Mouse (Mus musculus) midbrain, embryonic 13.5 days (tissue): ENCODE measurements around the gene Sepsecs. TPM values are rescaled to one million over a fixed set of nuclear protein-coding genes. Genes with fewer than 3 reads are reported as not detected.

Experiments
- ATAC-seq: fragments of 200-750 bp; cut with Nextera tagmentation; 2 replicates; pipeline ENCODE4 v1.8.0; 2017; ENCODE audit warnings: mild to moderate bottlenecking, moderate TSS enrichment, moderate library complexity
- H3K27ac ChIP-seq: fragments of 300-500 bp; sonication (generic); 2 replicates; pipeline ENCODE4 v1.5.1; 2015; ENCODE audit warnings: inconsistent platforms, mild to moderate bottlenecking, moderate library complexity
- H3K27me3 ChIP-seq: fragments of 300-500 bp; sonication (generic); 2 replicates; pipeline ENCODE4 v1.6.1; 2015; ENCODE audit warnings: mild to moderate bottlenecking, inconsistent platforms
- H3K36me3 ChIP-seq: fragments of 300-500 bp; sonication (generic); 2 replicates; pipeline ENCODE4 v1.6.1; 2015; ENCODE audit warnings: mild to moderate bottlenecking, inconsistent platforms
- H3K4me1 ChIP-seq: fragments of 300-500 bp; sonication (generic); replicated peaks from 2 replicates; pipeline ENCODE4 v1.6.1; 2015; ENCODE audit warnings: inconsistent platforms
- H3K4me2 ChIP-seq: fragments of 300-500 bp; sonication (generic); replicated peaks from 2 replicates; pipeline ENCODE4 v1.6.1; 2015; ENCODE audit warnings: moderate library complexity, mild to moderate bottlenecking, inconsistent platforms
- H3K4me3 ChIP-seq: fragments of 300-500 bp; sonication (generic); replicated peaks from 2 replicates; pipeline ENCODE4 v1.5.1; 2015; ENCODE audit warnings: mild to moderate bottlenecking, inconsistent platforms
- H3K9ac ChIP-seq: fragments of 300-500 bp; sonication (generic); replicated peaks from 2 replicates; pipeline ENCODE4 v1.6.1; 2015; ENCODE audit warnings: mild to moderate bottlenecking, inconsistent platforms
- H3K9me3 ChIP-seq: fragments of 300-500 bp; sonication (generic); 2 replicates; pipeline ENCODE4 v1.6.1; 2016; ENCODE audit warnings: mild to moderate bottlenecking, inconsistent platforms
- WGBS: fragments of 180-500 bp; shearing (Covaris S2); methylation state at CpG from one replicate; pipeline ENCODE4 v1.1.7; 2015; 5-methylcytosine and 5-hydroxymethylcytosine counted together
- polyA plus RNA-seq: library from polyadenylated mRNA; unstranded; fragments of >200 nt; fragmentation: Nextera tagmentation; extraction: Ambion mirVana; gene quantifications from 2 replicates; pipeline ENCODE4 v1.2.1, GENCODE M21; 2015

Sepsecs gene
- polyA plus RNA-seq, 1 experiment from 2014 or later = 8.3 TPM

DNA sequence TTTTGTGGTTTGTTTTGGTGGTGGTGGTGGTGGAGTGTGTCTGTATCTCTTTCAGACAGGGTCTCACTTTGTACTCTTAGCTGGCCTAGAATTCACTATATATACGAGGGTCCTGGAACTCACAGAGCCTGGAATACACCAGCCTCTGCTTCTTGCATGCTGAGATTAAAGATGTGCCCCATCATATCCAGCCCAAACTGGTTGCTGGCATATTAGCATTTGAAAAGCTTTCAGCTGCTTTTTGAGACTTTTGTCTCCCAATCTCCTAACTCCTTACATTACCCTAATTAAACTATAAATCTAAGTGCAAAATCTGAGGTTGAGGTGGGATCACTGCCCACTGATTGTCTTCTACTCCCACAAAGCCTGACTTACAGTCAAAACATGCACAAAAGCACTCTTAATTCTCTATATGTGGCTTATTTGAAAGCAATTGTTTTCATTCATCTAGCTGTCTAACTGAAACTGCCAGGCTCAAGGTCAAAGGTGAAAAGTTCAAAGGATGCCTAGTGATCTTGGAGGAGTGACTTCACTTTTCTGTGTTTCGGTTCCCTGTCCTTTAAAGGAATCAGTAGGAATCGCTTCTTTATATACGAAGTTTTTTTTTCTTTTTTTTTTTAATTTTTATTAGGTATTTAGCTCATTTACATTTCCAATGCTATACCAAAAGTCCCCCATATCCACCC, 5.0 kb upstream of the Sepsecs start:
- H3K4me1 ChIP-seq = peaks cover 7% of the 10 kb centered on the region; the same call in 1 of the 2 replicates
- WGBS = 34% methylated on average over 4 of the region's 4 CpGs
- no peak overlapping the region for H3K9ac ChIP-seq
- H3K27ac ChIP-seq = no peak overlapping the region
- H3K4me2 ChIP-seq = no peak overlapping the region
- H3K9me3 ChIP-seq = no peaks in the 10 kb centered on the region
- ATAC-seq = no peak
- H3K4me3 ChIP-seq = no peak overlapping the region
- no peaks in the 10 kb centered on the region for H3K27me3 ChIP-seq
- H3K36me3 ChIP-seq = no peaks in the 10 kb centered on the region

DNA sequence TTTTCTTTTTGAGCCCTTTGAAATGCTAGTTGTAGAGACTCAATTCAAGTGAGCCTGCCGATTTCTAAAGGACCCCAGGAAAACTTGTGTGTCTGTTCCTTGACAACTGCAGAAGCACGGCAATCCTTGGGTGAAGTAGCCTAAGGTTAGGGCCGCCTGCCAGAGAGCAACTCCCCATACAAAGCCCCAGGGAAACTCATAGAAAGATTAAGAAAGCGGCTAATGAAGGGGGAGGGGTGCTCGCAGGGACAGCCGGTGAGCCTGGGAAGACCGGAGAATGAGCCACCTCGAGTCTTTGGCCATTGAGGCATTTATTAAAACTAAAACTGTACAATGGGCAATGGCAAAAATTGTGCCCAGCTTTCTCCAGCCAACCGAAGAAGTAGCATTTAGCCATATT, 3.8 kb upstream of the Sepsecs start:
- Histone ChIP-seq H3K9me3 (no peaks in the 10 kb centered on the region), H3K27ac (no peak overlapping the region), H3K27me3 (no peaks in the 10 kb centered on the region), H3K4me2 (no peak overlapping the region), H3K4me1 (peaks cover 15% of the 10 kb centered on the region), H3K4me3 (no peak overlapping the region), H3K36me3 (no peaks in the 10 kb centered on the region), H3K9ac (no peak overlapping the region)
- 19% methylated on average over 9 of the region's 9 CpGs for WGBS
- ATAC-seq = no peak

DNA sequence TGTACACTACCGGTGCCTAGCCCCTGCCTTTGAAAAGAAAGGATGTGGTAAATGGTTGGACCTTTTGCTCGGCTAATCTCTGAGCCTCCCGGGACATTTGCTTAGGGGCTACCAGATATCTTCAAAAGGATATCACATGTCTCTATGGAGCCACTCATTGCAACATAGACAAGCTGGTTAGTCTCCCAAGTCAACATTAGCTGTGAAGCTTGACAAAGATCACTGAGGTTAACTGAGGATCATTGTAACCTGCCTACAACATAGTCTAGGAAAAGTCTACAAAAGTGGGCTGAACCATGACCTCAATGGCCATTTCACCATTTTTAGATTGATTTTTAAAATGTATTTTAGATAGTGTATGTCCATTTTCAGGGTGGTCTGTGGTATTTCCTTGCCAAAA, 1.2 kb upstream of the Sepsecs start:
- no peak for ATAC-seq
- WGBS = 64% methylated on average over 3 of the region's 3 CpGs
- H3K27me3 ChIP-seq = no peaks in the 10 kb centered on the region
- H3K9ac ChIP-seq = no peak overlapping the region
- no peak overlapping the region for H3K4me3 ChIP-seq
- H3K27ac ChIP-seq = no peak overlapping the region
- H3K4me2 ChIP-seq = no peak overlapping the region
- no peaks in the 10 kb centered on the region for H3K36me3 ChIP-seq
- peaks cover 15% of the 10 kb centered on the region for H3K4me1 ChIP-seq
- no peaks in the 10 kb centered on the region for H3K9me3 ChIP-seq

DNA sequence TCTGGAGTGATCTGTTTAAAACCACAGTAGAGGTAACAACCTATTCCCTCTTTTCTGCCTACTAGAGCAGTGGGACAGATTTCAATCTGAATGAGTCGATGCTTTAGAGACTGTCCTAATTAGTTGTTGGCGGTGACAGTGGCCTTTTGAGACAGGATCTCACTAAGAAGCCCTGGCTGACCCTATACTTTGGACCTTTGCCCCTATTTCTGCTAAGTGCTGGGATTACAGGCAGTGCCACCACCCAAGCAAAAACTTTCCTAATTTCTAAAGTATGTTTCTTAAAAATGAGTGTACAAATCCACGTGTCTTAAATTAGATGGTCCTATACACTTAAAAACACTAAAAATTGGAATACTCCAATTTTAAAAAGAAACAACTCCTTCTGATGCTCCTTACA, 2.7 kb downstream of the Sepsecs start:
- Histone ChIP-seq H3K27ac (no peak overlapping the region), H3K9me3 (no peaks in the 10 kb centered on the region), H3K9ac (no peak overlapping the region), H3K4me1 (peaks cover 10% of the 10 kb centered on the region; the same call in 1 of the 2 replicates), H3K36me3 (peaks cover 19% of the 10 kb centered on the region), H3K27me3 (no peaks in the 10 kb centered on the region), H3K4me3 (no peak overlapping the region), H3K4me2 (no peak overlapping the region)
- 90% methylated on average over 3 of the region's 3 CpGs for WGBS
- ATAC-seq = no peak

DNA sequence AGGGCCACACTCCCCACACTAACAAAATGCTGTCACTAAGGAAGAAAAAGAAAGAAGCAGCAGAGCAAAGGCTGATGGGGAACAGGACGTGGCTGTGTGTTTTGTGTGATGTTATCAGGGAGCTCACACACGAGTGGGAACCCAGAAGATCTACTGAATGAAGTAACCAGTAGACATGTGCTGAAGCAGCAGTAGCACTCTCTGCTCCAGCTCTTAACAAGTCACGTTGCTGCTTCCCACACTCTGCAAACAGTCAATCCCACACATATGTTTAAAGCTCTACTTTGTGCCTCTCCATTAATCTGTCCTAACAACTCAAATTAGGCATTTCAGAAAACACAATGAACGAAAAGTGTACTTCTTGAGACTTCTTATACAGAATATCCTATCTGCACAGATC, 11.6 kb downstream of the Sepsecs start:
- no peak for ATAC-seq
- Histone ChIP-seq H3K27me3 (no peaks in the 10 kb centered on the region), H3K36me3 (peaks cover 34% of the 10 kb centered on the region), H3K9ac (no peak overlapping the region), H3K4me1 (no peaks in the 10 kb centered on the region), H3K9me3 (no peaks in the 10 kb centered on the region), H3K4me2 (no peak overlapping the region), H3K27ac (no peak overlapping the region), H3K4me3 (no peak overlapping the region)
- 87% methylated on average over 4 of the region's 4 CpGs for whole genome bisulfite sequencing

DNA sequence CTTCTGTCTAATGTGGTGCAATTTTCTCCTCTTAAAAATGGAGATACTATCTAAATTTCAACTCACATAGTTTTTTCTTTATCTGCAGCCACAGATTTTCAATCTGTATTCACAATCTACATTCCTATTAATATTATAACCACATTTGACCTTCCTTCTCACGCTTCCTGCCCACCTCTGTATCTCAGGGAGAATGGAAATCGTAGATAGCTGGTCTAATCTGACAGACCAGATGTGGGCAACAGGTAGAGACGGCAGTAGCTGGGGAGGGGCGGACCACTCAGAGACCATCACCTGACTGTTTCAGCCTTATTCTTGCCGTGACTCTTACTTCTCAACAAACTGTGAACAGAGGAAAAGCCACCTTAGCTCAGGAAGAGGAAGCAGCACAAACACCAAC, 12.2 kb downstream of the Sepsecs start:
- Histone ChIP-seq H3K36me3 (peaks cover 33% of the 10 kb centered on the region), H3K4me2 (no peak overlapping the region), H3K4me3 (no peak overlapping the region), H3K4me1 (no peaks in the 10 kb centered on the region), H3K9ac (no peak overlapping the region), H3K27ac (no peak overlapping the region), H3K27me3 (no peaks in the 10 kb centered on the region), H3K9me3 (no peaks in the 10 kb centered on the region)
- no peak for ATAC-seq
- 84% methylated on average over 5 of the region's 5 CpGs for WGBS

DNA sequence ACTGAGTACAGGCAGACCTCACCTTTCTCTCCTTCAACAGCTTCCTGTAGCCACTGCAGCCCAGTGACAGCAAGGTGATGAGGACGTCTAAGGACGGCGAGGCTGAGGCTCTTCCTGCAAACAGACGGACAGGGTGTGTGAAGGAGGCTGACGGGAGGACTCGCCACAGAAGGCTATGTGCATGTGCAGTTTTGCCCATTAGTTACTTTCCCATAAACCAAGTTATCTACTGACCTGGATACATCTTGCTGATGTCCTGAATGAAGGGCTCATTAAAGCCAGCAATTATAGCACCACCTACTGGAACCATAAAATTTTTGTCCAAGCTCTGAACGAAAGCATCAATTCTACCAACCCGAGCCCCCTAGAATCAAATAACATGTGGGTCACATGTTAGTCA, 13.5 kb downstream of the Sepsecs start:
- Histone ChIP-seq H3K9me3 (no peaks in the 10 kb centered on the region), H3K4me1 (no peaks in the 10 kb centered on the region)

DNA sequence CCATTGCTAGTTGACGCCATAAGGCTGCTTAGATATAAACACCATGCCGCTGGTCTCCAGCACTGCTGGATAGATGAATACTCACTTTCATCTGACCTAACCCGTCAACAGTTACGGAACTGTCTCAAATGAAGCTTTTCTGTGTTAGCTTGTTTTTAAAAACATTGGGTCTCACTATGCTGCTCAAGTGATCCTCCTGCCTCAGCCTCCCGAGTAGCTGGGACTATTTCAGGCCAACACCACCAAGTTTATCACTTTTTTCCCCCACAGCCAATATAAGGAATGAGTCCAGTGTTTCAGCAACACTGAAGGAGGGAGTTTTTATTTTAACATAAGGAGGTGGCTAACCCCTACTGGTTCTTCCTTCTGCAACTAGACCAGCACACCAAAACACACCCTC, 14.5 kb downstream of the Sepsecs start:
- WGBS = 92% methylated on average over 5 of the region's 5 CpGs

More for the DNA sequence above, 13.5 kb downstream of the Sepsecs start:
- no peaks in the 10 kb centered on the region for H3K27me3 ChIP-seq
- no peak overlapping the region for H3K27ac ChIP-seq
- no peak overlapping the region for H3K4me2 ChIP-seq
- H3K36me3 ChIP-seq = peaks cover 28% of the 10 kb centered on the region
- ATAC-seq = peak; percentile 40
- 76% methylated on average over 8 of the region's 8 CpGs for WGBS
- no peak overlapping the region for H3K9ac ChIP-seq
- no peak overlapping the region for H3K4me3 ChIP-seq

DNA sequence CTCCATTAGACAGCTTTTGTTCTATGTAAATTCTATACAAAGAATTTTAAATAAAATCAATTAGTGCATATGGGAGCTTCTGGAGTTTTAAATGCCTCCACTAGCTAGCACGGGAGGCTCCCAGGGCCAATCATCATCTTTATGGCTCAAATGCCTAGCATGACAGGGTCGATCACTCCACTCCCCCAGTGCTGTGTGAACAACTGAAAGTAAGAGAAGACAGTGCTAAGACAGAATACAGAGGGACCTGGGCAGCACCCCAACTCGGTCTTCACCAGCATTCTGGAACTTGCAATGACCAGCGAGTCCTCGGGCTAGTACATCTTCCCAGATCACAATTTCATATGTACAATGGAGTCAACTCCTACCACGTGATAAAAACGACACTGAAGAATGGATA, 16.9 kb downstream of the Sepsecs start:
- no peaks in the 10 kb centered on the region for H3K27me3 ChIP-seq
- H3K9ac ChIP-seq = no peak overlapping the region
- H3K4me3 ChIP-seq = no peak overlapping the region
- no peak for ATAC-seq
- no peak overlapping the region for H3K27ac ChIP-seq
- H3K4me1 ChIP-seq = no peaks in the 10 kb centered on the region
- H3K9me3 ChIP-seq = no peaks in the 10 kb centered on the region
- WGBS = 94% methylated on average over 7 of the region's 7 CpGs
- H3K4me2 ChIP-seq = no peak overlapping the region
- peaks cover 17% of the 10 kb centered on the region for H3K36me3 ChIP-seq

More for the DNA sequence above, 14.5 kb downstream of the Sepsecs start:
- Histone ChIP-seq H3K27me3 (no peaks in the 10 kb centered on the region), H3K4me3 (no peak overlapping the region), H3K9me3 (no peaks in the 10 kb centered on the region), H3K27ac (no peak overlapping the region), H3K9ac (no peak overlapping the region), H3K36me3 (peaks cover 25% of the 10 kb centered on the region), H3K4me2 (no peak overlapping the region), H3K4me1 (no peaks in the 10 kb centered on the region)
- no peak for ATAC-seq

DNA sequence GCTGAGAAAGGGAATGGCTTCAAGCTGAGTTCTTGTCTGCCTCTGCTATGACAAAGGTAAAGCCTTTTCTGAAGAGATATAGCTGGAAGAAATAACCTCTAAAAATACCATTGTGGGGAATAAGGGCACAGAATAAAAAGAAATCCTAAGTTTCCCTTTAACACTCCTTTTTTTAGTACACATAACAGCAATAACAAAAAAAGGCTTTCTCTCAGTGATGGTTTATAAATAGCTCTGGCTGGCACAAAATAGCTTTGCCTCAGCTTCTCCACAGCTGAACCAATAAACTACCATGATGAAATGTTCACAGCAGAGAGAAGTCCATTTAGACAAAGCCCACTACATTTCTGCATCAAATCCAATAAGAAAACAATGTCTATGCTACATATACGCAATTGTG, 17.4 kb downstream of the Sepsecs start:
- ATAC-seq = no peak
- H3K9ac ChIP-seq = no peak overlapping the region
- no peaks in the 10 kb centered on the region for H3K4me1 ChIP-seq
- H3K4me3 ChIP-seq = no peak overlapping the region
- H3K36me3 ChIP-seq = peaks cover 18% of the 10 kb centered on the region
- H3K27me3 ChIP-seq = no peaks in the 10 kb centered on the region
- WGBS = 88% methylated on average over 1 of the region's 1 CpGs
- H3K9me3 ChIP-seq = no peaks in the 10 kb centered on the region
- no peak overlapping the region for H3K27ac ChIP-seq
- no peak overlapping the region for H3K4me2 ChIP-seq

DNA sequence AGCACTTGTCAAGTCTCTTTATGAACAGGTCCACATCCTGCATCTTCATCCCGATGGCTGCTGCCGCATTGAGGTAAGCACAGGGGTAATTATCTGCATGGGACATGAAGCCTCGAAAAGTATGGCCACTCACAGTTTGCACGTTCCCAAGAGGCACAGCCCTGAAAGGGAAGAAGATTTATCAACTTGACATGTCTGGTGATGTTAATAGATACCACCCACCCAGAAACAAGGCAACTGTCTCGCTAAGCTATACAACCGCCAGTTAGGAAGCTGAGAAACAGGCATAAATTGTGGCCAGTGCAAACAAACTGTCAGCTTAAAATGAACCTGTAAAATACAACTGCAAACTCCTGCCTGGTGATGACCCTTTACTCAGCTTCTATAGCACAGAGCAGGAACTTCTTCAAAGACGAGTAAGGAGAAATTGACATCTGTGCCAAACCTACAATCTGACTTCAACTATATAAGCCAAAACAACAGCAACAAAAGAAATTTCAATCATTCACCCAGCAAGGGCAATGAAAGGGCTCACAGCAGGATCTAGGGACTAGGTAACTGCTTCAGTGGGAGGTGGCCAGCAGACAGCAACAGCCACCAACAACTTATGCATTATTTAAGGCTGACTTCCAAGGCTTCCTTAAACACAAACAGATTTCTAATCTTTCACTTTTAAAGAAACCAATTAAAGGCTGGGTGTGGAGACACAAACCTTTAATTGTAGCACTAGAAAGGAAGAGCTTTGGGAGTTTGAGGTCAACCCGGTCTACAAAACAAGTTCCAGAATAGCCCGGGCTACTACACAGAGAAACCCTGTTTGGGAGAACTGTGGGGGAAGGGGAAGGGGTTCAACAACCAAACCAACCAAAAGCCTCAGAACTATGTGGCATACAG, 25.3 kb downstream of the Sepsecs start:
- Histone ChIP-seq H3K4me1 (no peaks in the 10 kb centered on the region), H3K4me2 (no peak overlapping the region), H3K36me3 (peaks cover 56% of the 10 kb centered on the region), H3K4me3 (no peak overlapping the region), H3K9me3 (no peaks in the 10 kb centered on the region), H3K27me3 (no peaks in the 10 kb centered on the region), H3K9ac (no peak overlapping the region), H3K27ac (no peak overlapping the region)
- 79% methylated on average over 9 of the region's 9 CpGs for WGBS
- no peak for ATAC-seq

DNA sequence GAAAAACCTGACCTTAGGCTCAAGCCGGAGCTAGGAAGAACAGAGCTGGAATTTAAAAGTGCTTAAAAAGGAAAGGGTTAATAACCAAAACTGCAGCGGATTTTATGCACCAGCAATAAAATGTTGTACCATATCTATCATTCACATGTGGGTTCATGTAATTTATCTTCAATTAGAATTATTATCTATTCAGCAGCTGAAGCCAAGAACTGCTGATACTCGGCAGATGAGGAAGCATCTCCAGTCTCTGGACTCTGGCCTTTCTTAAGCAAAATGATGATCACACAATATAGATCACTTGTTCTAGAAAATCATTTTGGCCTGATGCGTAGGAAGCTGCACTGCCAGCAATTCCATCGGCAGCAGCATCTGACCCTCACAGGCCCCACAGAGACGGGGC, 27.8 kb downstream of the Sepsecs start:
- H3K27ac ChIP-seq = no peak overlapping the region
- no peak overlapping the region for H3K4me3 ChIP-seq
- H3K9me3 ChIP-seq = no peaks in the 10 kb centered on the region
- no peak overlapping the region for H3K9ac ChIP-seq
- no peak overlapping the region for H3K4me2 ChIP-seq
- 92% methylated on average over 6 of the region's 6 CpGs for WGBS
- H3K4me1 ChIP-seq = no peaks in the 10 kb centered on the region
- no peaks in the 10 kb centered on the region for H3K27me3 ChIP-seq
- ATAC-seq = no peak
- peaks cover 52% of the 10 kb centered on the region for H3K36me3 ChIP-seq
